Mouse (Mus musculus) adrenal gland, postnatal 25 days (tissue): ENCODE data around the gene Odf3b. TPM values are rescaled to one million over a fixed set of nuclear protein-coding genes. Genes with fewer than 3 reads are reported as not detected.

Source experiments
- DNase-seq: peaks from one replicate; pipeline ENCODE4 v3.0.0; 2021; ENCODE audit warnings: mixed read lengths
- total RNA-seq: library from RNA; stranded (reverse); gene quantifications from 2 replicates; pipeline ENCODE4 v1.2.3, GENCODE M21; 2021

The Odf3b gene
- total RNA-seq, 1 experiment from 2014 or later = 0.91 TPM

DNA sequence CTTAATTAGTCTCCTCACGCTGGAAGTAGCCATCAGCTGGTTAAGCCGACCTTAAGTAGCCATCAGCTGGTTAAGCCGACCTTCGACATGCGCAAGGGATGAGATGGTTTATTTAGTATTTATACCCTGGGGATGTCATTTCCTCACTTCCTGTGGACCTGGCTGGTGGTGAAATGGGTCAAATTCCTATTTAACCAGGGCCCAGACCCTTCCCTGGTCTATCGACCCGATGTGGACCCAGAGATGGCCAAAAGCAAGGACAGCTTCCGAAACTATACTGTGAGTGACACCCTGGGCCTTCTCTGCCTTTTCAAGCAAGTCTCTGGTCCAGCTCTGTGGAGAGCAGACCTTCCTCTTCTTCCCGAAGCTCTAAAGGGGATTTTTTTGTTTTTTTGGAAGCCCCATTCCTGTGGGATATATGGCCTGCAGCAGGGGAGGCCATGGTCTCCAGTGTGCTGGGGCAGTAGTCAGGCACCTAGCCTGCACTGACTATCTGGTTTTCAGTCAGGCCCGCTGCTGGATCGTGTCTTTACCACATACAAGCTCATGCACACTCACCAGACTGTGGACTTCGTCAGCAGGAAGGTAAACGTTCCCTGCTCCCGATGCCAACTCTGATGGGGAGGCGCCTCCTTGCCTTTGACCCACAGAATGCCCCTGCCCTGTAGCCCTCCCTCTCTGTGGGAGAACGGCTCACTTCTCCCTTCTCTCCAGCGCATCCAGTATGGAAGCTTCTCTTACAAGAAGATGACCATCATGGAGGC lies 44.1 kb downstream of the Odf3b start:
- no peak for DNase-seq

GRCm38 (mm10) chr15:89334271-89334670 lies 44.8 kb downstream of the Odf3b start, which contains the start of gene Miox:
Gene Miox (plus strand): TSS chr15:89334398.
- DNase-seq = no peak

Other genes starting within 250 kb of the Odf3b start
- 8.1 and 11.3 TPM in 2 replicates for gene Mapk12, start 238.6 kb downstream of the Odf3b start, total RNA-seq
- gene Mapk11, start 229.7 kb downstream of the Odf3b start, total RNA-seq = 4.1 and 6.1 TPM in 2 replicates
- gene Plxnb2, start 198.5 kb downstream of the Odf3b start, total RNA-seq = 121 and 144 TPM in 2 replicates
- gene Dennd6b, start 182.8 kb downstream of the Odf3b start, total RNA-seq = 5.7 and 9.1 TPM in 2 replicates
- gene Ppp6r2, start 167.7 kb downstream of the Odf3b start, total RNA-seq = 43.3 and 45.8 TPM in 2 replicates
- gene Sbf1, start 64.0 kb downstream of the Odf3b start, total RNA-seq = 101 and 107 TPM in 2 replicates
- gene Adm2, start 56.6 kb downstream of the Odf3b start, total RNA-seq = not detected in 2 replicates
- gene Miox, start 44.9 kb downstream of the Odf3b start, total RNA-seq = not detected in 2 replicates
- gene Lmf2, start 23.6 kb downstream of the Odf3b start, total RNA-seq = 40.6 and 41.6 TPM in 2 replicates
- 67.8 and 88.4 TPM in 2 replicates for gene Ncaph2, start 23.6 kb downstream of the Odf3b start, total RNA-seq
- 26.0 and 35.6 TPM in 2 replicates for gene Sco2, start 5.4 kb downstream of the Odf3b start, total RNA-seq
- 0.67 and 0.76 TPM in 2 replicates for gene Tymp, start 2.2 kb downstream of the Odf3b start, total RNA-seq
- not detected in 2 replicates for gene Klhdc7b, start 5.6 kb upstream of the Odf3b start, total RNA-seq
- not detected in 2 replicates for gene Syce3, start 31.2 kb upstream of the Odf3b start, total RNA-seq
- 101 and 132 TPM in 2 replicates for gene Cpt1b, start 46.6 kb upstream of the Odf3b start, total RNA-seq
- 1.5 and 2.0 TPM in 2 replicates for gene C730034F03Rik, start 50.3 kb upstream of the Odf3b start, total RNA-seq
- 10.4 TPM in 1 of 2 replicates, not detected in the other for gene Gm44502, start 50.4 kb upstream of the Odf3b start, total RNA-seq
- 72.8 and 73.9 TPM in 2 replicates for gene Chkb, start 50.6 kb upstream of the Odf3b start, total RNA-seq
- gene Mapk8ip2, start 74.6 kb upstream of the Odf3b start, total RNA-seq = 6.2 and 10.1 TPM in 2 replicates
- 21.8 and 22.2 TPM in 2 replicates for gene Arsa, start 98.1 kb upstream of the Odf3b start, total RNA-seq
- 34.3 and 52.2 TPM in 2 replicates for gene Shank3, start 120.3 kb upstream of the Odf3b start, total RNA-seq
- 0.46 TPM in 1 of 2 replicates, not detected in the other for gene Acr, start 189.0 kb upstream of the Odf3b start, total RNA-seq
- 13.2 and 16.2 TPM in 2 replicates for gene Rabl2, start 212.6 kb upstream of the Odf3b start, total RNA-seq